Mouse (Mus musculus) G1E (cell line): Measurements from ENCODE around the gene Dph6.

Source experiments
- CTCF ChIP-seq: IDR thresholded peaks from 2 replicates; pipeline ENCODE4 v1.5.1; 2012; ENCODE audit warnings: low read depth, low read length, inconsistent platforms, mixed read lengths
- GATA1 ChIP-seq: IDR thresholded peaks from 2 replicates; pipeline ENCODE4 v1.6.1; 2012; ENCODE audit warnings: borderline replicate concordance, low read length, inconsistent platforms, mixed read lengths
- GATA2 ChIP-seq: IDR thresholded peaks from 2 replicates; pipeline ENCODE4 v1.6.1; 2012; ENCODE audit warnings: low read depth, low read length, inconsistent platforms, borderline replicate concordance
- POLR2AphosphoS5 ChIP-seq: IDR thresholded peaks from 2 replicates; pipeline ENCODE4 v1.6.1; 2012; ENCODE audit warnings: low read depth, low read length, inconsistent platforms; ENCODE audit not compliant: insufficient replicate concordance
- TAL1 ChIP-seq: conservative IDR thresholded peaks from 2 replicates; pipeline ENCODE4 v1.6.1; 2012; ENCODE audit warnings: low read depth, low read length, inconsistent platforms, mixed read lengths

- TF ChIP-seq CTCF (no peak), GATA1 (no peak), GATA2 (no peak), TAL1 (no peak), POLR2AphosphoS5 (no peak)
Observed at GRCm38 (mm10) chr2:114540416-114540815, 114.3 kb downstream of the Dph6 start.
